Mouse (Mus musculus) spleen, adult 2 months (tissue): ENCODE results near the gene Suox. TPM values are rescaled to one million over a fixed set of nuclear protein-coding genes. Genes with fewer than 3 reads are reported as not detected.
"Not testable (repeated sequence)": the region's sequence is repeated elsewhere in the genome, so short reads cannot be mapped to it uniquely, and the experiment has no call there.

ENCODE experiments used
- DNase-seq, 2 experiments: peaks; one replicate each; pipeline versions ENCODE4 v3.0.0 to v3.0.0-alpha.2; 2012 to 2021; ENCODE audit warnings: low spot score in 2 of 2, low read depth in 1 of 2
- H3K27ac ChIP-seq: fragments of 200-500 bp; 2 replicates; pipeline ENCODE4 v1.5.1; 2012; ENCODE audit warnings: low read length, inconsistent platforms; ENCODE audit not compliant: insufficient read depth
- H3K27me3 ChIP-seq: fragments of 200-500 bp; 2 replicates; pipeline ENCODE4 v1.6.1; 2012; ENCODE audit warnings: mild to moderate bottlenecking, moderate library complexity, low read length, inconsistent platforms; ENCODE audit not compliant: control insufficient read depth, insufficient read depth
- H3K36me3 ChIP-seq: fragments of 200-500 bp; 2 replicates; pipeline ENCODE4 v1.6.1; 2012; ENCODE audit warnings: mild to moderate bottlenecking, low read length, inconsistent platforms; ENCODE audit not compliant: control insufficient read depth, insufficient read depth
- H3K4me1 ChIP-seq: fragments of 200-500 bp; 2 replicates; pipeline ENCODE4 v1.6.1; 2011; ENCODE audit warnings: inconsistent platforms; ENCODE audit not compliant: control insufficient read depth, insufficient read depth, insufficient read length
- H3K4me3 ChIP-seq: fragments of 200-500 bp; 2 replicates; pipeline ENCODE4 v1.5.1; 2011; ENCODE audit warnings: mild to moderate bottlenecking, inconsistent platforms; ENCODE audit not compliant: insufficient read depth, insufficient read length; ENCODE audit errors: extremely low read depth
- CTCF ChIP-seq: fragments of 200-500 bp; IDR thresholded peaks from 2 replicates; pipeline ENCODE4 v1.5.1; 2011; ENCODE audit warnings: mild to moderate bottlenecking, inconsistent platforms; ENCODE audit not compliant: insufficient read depth, insufficient read length, insufficient replicate concordance; ENCODE audit errors: extremely low read depth
- POLR2A ChIP-seq: fragments of 200-500 bp; IDR thresholded peaks from 2 replicates; pipeline ENCODE4 v1.6.1; 2011; ENCODE audit warnings: low read depth, low read length, inconsistent platforms
- WGBS: fragments of 180-500 bp; shearing (Covaris S2); methylation state at CpG from one replicate; pipeline ENCODE4 v1.1.7; 2018; 5-methylcytosine and 5-hydroxymethylcytosine counted together
- polyA plus RNA-seq: library from polyadenylated mRNA; depleted of rRNA; stranded (reverse); fragments of >200 nt; gene quantifications from 2 replicates; pipeline ENCODE4 v1.2.3, GENCODE M21; 2012; rRNA removed

Suox gene
- 6.5 and 6.9 TPM in 2 replicates for polyA plus RNA-seq

GRCm38 (mm10) chr10:128673763-128674468 lies at the start of gene Suox:
TSS of gene Suox (minus strand) at chr10:128674073.
- TF ChIP-seq CTCF = no peak
- TF ChIP-seq POLR2A = 0 out of 2 replicates have a peak, but pooled peaks have one; percentile 6
- H3K27ac ChIP-seq = peak within 1 kb of the TSS; percentile 89
- DNase-seq = peak; percentile 50 to 80
- H3K4me1 ChIP-seq = peaks cover 9% of the 10 kb centered on the region
- H3K4me3 ChIP-seq = peak within 1 kb of the TSS; percentile 78
- WGBS = 1% methylated on average over 60 of the region's 60 CpGs
- peaks cover 4% of the 10 kb centered on the region for H3K36me3 ChIP-seq
- no peaks in the 10 kb centered on the region for H3K27me3 ChIP-seq

DNA sequence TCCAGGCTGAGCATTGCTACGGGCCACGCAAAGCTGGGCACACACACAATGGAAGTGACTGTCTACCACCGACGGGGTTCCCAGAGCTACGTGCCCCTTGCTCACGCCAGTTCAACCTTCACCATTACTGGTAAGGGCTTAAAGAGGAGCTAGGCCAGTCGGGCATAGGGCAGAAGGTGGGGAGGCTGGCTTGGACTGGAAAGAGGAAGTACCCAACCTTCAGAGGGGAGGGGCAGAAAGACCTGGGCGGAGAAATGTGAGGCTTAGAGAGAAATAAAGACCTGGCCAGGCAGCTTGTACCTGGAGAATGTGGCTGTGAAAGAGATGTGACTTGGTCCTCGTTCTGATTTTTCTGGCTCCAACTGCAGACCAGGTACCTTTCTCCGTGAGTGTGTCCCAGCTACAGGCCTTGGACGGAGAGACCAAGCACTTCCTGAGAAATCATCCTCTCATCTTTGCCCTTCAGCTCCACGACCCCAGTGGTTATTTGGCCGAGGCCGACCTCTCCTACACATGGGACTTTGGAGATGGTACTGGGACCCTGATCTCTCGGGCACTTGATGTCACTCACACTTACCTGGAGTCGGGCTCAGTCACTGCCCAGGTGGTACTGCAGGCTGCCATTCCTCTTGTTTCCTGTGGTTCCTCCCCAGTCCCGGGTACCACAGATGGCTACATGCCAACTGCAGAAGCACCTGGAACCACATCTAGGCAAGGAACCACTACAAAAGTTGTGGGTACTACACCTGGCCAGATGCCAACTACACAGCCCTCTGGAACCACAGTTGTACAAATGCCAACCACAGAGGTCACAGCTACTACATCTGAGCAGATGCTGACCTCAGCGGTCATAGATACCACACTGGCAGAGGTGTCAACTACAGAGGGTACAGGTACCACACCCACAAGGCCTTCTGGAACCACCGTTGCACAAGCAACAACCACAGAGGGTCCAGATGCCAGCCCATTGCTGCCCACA lies 42.0 kb upstream of the Suox start:
- Histone ChIP-seq H3K4me3 (no peak overlapping the region), H3K27ac (no peak overlapping the region), H3K36me3 (peaks cover 19% of the 10 kb centered on the region), H3K27me3 (no peaks in the 10 kb centered on the region), H3K4me1 (peaks cover 9% of the 10 kb centered on the region; the same call in 1 of the 2 replicates)
- TF ChIP-seq CTCF (no peak), POLR2A (no peak)
- whole genome bisulfite sequencing = 35% methylated on average over 19 of the region's 19 CpGs
- peak; percentile 65 to 67 for DNase-seq

DNA sequence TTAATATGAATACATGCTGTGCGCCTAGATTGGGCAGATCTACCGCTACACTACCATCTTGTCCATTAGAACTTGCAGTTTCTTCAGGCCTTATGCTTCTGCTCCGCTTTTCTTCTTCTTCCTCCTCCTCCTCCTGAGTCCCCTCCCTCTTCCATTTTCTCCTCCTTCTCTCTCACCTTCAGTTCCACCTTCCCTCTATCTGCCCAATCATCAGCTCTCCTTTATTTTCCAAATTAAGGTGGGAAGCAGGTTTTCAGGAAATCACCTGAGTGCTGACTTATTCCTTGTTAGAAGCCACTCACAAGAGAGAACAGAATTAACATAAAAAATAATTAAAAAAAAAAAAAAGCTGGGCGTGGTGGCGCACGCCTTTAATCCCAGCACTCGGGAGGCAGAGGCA lies 37.4 kb upstream of the Suox start:
- WGBS = 93% methylated on average over 7 of the region's 7 CpGs
- H3K4me3 ChIP-seq, H3K27ac ChIP-seq, H3K36me3 ChIP-seq, DNase-seq, H3K27me3 ChIP-seq, H3K4me1 ChIP-seq: not testable (repeated sequence)

GRCm38 (mm10) chr10:128705317-128705693 lies 31.4 kb upstream of the Suox start:
- peaks cover 3% of the 10 kb centered on the region; the same call in 1 of the 2 replicates for H3K4me1 ChIP-seq
- peak overlapping the region; percentile 17; the same call in 1 of the 2 replicates for H3K27ac ChIP-seq
- no peak for TF ChIP-seq POLR2A
- no peak for TF ChIP-seq CTCF
- H3K36me3 ChIP-seq = peaks cover 4% of the 10 kb centered on the region
- peak overlapping the region; percentile 44 for H3K4me3 ChIP-seq
- WGBS = 19% methylated on average over 11 of the region's 11 CpGs
- DNase-seq = no peak
- H3K27me3 ChIP-seq = no peaks in the 10 kb centered on the region

DNA sequence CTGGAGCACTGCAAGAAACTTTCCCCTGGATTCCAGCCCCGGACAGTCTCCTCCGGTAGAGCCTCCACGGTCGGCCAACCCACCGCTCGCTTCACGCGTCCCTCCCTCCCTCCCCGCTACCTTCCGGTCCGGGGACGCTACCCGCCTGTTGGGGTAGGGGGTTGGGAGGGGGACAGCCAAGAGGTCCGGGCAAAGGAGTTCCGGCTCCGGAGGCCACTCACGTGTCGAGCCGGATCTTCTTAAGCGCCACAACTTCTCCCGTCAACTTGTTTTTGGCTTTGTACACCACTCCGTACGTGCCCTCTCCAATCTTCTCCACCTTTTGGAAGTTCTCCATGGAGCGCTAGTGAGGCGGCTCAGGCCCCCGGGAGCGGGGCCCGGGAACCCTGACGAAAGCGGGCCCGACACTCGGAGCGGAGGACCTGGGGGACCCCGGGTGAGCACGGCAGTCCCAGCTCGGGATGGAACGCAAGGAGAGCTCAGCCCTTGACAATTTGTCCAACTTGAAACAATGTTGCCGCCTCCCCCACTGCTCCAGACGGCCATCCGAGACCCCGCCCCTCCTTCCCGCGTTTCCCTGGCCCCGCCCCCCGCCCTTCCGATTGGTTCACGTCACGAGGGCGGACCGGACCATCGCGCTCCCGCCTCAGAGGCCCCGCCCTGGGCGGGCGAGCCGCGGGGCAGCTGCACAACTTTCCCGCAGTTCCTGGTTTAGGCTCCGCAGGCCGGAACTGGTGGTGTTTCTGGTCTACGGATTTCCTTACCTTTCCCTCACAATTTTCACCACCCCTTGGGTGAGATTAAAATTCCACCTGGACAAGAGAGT lies 30.8 kb upstream of the Suox start, which contains the start of gene Cdk2:
TSS of gene Cdk2 (minus strand) at position 541 of the 826 bp plus-strand sequence.
- under 1% methylated on average over 61 of the region's 62 CpGs for WGBS
- peaks cover 8% of the 10 kb centered on the region for H3K36me3 ChIP-seq
- DNase-seq = peak; percentile 69 to 90
- peak within 1 kb of the TSS; percentile 86 for H3K27ac ChIP-seq
- peaks cover 3% of the 10 kb centered on the region; the same call in 1 of the 2 replicates for H3K4me1 ChIP-seq
- TF ChIP-seq CTCF = no peak
- TF ChIP-seq POLR2A = peak; percentile 66
- peak within 1 kb of the TSS; percentile 90 for H3K4me3 ChIP-seq
- no peaks in the 10 kb centered on the region for H3K27me3 ChIP-seq

DNA sequence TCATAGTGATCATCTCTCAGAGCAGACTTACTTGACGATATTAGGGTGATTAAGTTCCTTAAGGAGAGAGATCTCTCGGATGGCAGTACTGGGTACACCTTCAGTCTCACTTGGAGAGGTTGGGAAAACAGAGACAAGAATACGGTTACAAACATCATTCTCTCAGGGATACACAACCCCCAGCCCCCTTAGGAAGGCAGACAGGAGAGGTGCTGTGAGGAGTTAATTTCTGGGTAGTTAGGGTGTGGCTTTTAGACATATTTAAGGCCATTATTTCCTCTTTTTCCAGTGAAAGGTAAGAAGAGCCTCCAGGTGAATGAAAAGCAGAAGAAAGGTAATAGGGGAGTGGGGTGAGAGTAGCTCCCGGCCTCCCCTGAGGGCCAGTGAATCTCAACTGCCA lies 30.0 kb upstream of the Suox start, which contains the start of gene Pmel:
TSS of gene Pmel (plus strand) at position 301 of the 400 bp plus-strand sequence.
- Histone ChIP-seq H3K4me1 (peaks cover 3% of the 10 kb centered on the region; the same call in 1 of the 2 replicates), H3K27me3 (no peaks in the 10 kb centered on the region), H3K36me3 (peaks cover 10% of the 10 kb centered on the region), H3K27ac (peak within 1 kb of the TSS; percentile 86), H3K4me3 (peak within 1 kb of the TSS; percentile 90)
- DNase-seq = no peak
- TF ChIP-seq POLR2A (no peak), CTCF (no peak)
- 31% methylated on average over 4 of the region's 4 CpGs for WGBS
